Mouse (Mus musculus) embryonic facial prominence, embryonic 12.5 days (tissue): ENCODE data around the gene Rnf212. TPM values are rescaled to one million over a fixed set of nuclear protein-coding genes. Genes with fewer than 3 reads are reported as not detected.

Experiments
- ATAC-seq: fragments of 200-750 bp; cut with Nextera tagmentation; 2 replicates; pipeline ENCODE4 v1.8.0; 2017; ENCODE audit not compliant: insufficient number of reproducible peaks, insufficient read depth, low FRiP score, low TSS enrichment
- H3K27ac ChIP-seq: fragments of 300-500 bp; sonication (generic); 2 replicates; pipeline ENCODE4 v1.5.1; 2016; ENCODE audit warnings: mild to moderate bottlenecking
- H3K27me3 ChIP-seq: fragments of 300-500 bp; sonication (generic); 2 replicates; pipeline ENCODE4 v1.6.1; 2016; ENCODE audit warnings: mild to moderate bottlenecking, moderate library complexity
- H3K36me3 ChIP-seq: fragments of 300-500 bp; sonication (generic); 2 replicates; pipeline ENCODE4 v1.6.1; 2016; ENCODE audit warnings: mild to moderate bottlenecking
- H3K4me1 ChIP-seq: fragments of 300-500 bp; sonication (generic); 2 replicates; pipeline ENCODE4 v1.6.1; 2016
- H3K4me2 ChIP-seq: fragments of 300-500 bp; sonication (generic); replicated peaks from 2 replicates; pipeline ENCODE4 v1.6.1; 2016; ENCODE audit warnings: mild to moderate bottlenecking, moderate library complexity
- H3K4me3 ChIP-seq: fragments of 300-500 bp; sonication (generic); 2 replicates; pipeline ENCODE4 v1.5.1; 2016; ENCODE audit warnings: mild to moderate bottlenecking
- H3K9ac ChIP-seq: fragments of 300-500 bp; sonication (generic); 2 replicates; pipeline ENCODE4 v1.6.1; 2016; ENCODE audit warnings: mild to moderate bottlenecking, moderate library complexity
- H3K9me3 ChIP-seq: fragments of 300-500 bp; sonication (generic); 2 replicates; pipeline ENCODE4 v1.6.1; 2016; ENCODE audit warnings: mild to moderate bottlenecking, moderate library complexity
- WGBS: fragments of 180-500 bp; shearing (Covaris S2); methylation state at CpG from one replicate; pipeline ENCODE4 v1.1.7; 2016; 5-methylcytosine and 5-hydroxymethylcytosine counted together
- polyA plus RNA-seq: library from polyadenylated mRNA; unstranded; fragments of >200 nt; fragmentation: Nextera tagmentation; extraction: Ambion mirVana; gene quantifications from 2 replicates; pipeline ENCODE4 v1.2.1, GENCODE M21; 2016

Gene Rnf212
- polyA plus RNA-seq, 1 experiment from 2014 or later = 0.54 TPM

DNA sequence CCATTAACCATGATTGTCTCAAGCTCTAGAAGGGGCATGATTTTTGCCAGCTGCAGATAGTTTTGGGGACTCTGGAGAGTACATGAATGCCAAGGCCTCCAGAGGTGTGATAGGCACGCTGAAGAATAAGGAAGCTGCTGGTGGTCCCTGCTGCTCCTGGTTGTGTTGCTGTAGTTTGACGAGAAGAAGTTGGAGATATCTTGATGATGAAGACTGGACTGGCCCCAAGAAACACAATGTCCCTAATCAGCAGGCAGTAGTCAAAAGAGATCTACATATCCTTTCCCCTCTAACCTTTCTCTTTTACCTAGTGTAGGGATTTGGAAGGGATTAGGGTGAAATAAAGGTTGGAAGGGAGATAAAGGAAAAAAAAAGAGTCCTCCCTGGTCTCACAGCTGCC is 32.2 kb downstream of the Rnf212 start:
- H3K9me3 ChIP-seq = no peaks in the 10 kb centered on the region
- no peak overlapping the region for H3K4me2 ChIP-seq
- no peak overlapping the region for H3K4me3 ChIP-seq
- H3K4me1 ChIP-seq = no peaks in the 10 kb centered on the region
- ATAC-seq = no peak
- H3K27me3 ChIP-seq = no peaks in the 10 kb centered on the region
- no peaks in the 10 kb centered on the region for H3K36me3 ChIP-seq
- H3K9ac ChIP-seq = no peak overlapping the region
- 86% methylated on average over 2 of the region's 2 CpGs for WGBS
- no peak overlapping the region for H3K27ac ChIP-seq

- Histone ChIP-seq H3K27ac (no peak overlapping the region), H3K27me3 (no peaks in the 10 kb centered on the region), H3K4me2 (no peak overlapping the region), H3K9me3 (no peaks in the 10 kb centered on the region), H3K4me1 (no peaks in the 10 kb centered on the region), H3K36me3 (no peaks in the 10 kb centered on the region), H3K4me3 (no peak overlapping the region), H3K9ac (no peak overlapping the region)
- WGBS = 84% methylated on average over 2 of the region's 2 CpGs
- ATAC-seq = no peak
Measured at GRCm38 (mm10) chr5:108741844-108742243, 32.9 kb downstream of the Rnf212 start.

- no peaks in the 10 kb centered on the region for H3K36me3 ChIP-seq
- H3K9me3 ChIP-seq = no peaks in the 10 kb centered on the region
- H3K27ac ChIP-seq = no peak overlapping the region
- H3K4me1 ChIP-seq = no peaks in the 10 kb centered on the region
- WGBS = 71% methylated on average over 1 of the region's 1 CpGs
- no peaks in the 10 kb centered on the region for H3K27me3 ChIP-seq
- H3K9ac ChIP-seq = no peak overlapping the region
- no peak overlapping the region for H3K4me2 ChIP-seq
- no peak for ATAC-seq
- H3K4me3 ChIP-seq = no peak overlapping the region
Measured at GRCm38 (mm10) chr5:108727425-108727824, 47.4 kb downstream of the Rnf212 start.

GRCm38 (mm10) chr5:108726557-108727248 is 48.1 kb downstream of the Rnf212 start:
- WGBS = 17% methylated on average over 5 of the region's 5 CpGs
- Histone ChIP-seq H3K4me2 (no peak overlapping the region), H3K9me3 (no peaks in the 10 kb centered on the region), H3K27me3 (no peaks in the 10 kb centered on the region), H3K4me3 (no peak overlapping the region), H3K9ac (no peak overlapping the region), H3K4me1 (no peaks in the 10 kb centered on the region), H3K27ac (no peak overlapping the region), H3K36me3 (no peaks in the 10 kb centered on the region)
- ATAC-seq = 0 out of 2 replicates have a peak, but pooled peaks have one; percentile 80

DNA sequence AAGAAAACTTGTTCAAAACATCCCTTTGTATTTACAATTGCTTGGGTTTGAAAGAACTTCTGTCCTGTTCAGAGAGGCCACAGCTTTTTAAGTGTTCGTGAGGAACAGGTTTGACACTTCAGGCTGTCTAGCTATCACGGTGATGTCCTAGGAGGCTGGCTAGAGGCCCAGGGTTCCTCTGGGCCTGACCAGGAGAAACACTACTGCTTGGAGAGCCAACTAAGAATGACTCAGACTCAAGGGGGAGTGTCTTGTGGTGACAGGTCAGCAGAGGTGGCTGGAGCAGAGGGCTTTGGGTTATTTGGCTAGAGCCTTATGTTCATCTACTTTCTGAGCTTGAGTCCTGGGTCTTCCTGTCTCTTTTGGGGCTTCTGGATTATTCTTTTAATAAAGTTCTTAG is 50.8 kb downstream of the Rnf212 start:
- no peak for ATAC-seq
- Histone ChIP-seq H3K9ac (no peak overlapping the region), H3K27ac (no peak overlapping the region), H3K9me3 (no peaks in the 10 kb centered on the region), H3K4me2 (no peak overlapping the region), H3K4me1 (no peaks in the 10 kb centered on the region), H3K36me3 (no peaks in the 10 kb centered on the region), H3K27me3 (no peaks in the 10 kb centered on the region), H3K4me3 (no peak overlapping the region)
- 42% methylated on average over 2 of the region's 2 CpGs for WGBS

DNA sequence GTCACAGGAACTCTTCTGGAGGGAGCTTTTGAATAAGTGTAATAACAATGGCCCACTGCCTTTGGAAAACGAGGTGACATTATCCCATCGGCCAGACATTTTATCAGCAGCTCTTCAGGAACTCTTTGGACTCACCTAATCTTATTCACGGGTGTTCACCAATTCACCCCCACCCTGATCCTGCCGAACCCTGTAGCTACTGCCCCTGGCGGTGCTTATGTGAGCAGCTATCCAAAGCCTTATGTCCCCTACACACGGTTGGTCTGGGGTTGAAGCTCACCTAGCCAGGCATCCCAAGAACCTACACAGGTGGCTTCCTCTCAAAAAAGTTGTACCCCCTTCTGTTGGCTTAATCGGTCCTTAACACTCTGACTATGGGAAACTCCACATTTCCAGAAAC is 55.0 kb downstream of the Rnf212 start:
- no peaks in the 10 kb centered on the region for H3K9me3 ChIP-seq
- WGBS = 67% methylated on average over 7 of the region's 7 CpGs
- no peak overlapping the region for H3K27ac ChIP-seq
- no peaks in the 10 kb centered on the region for H3K27me3 ChIP-seq
- no peak for ATAC-seq
- H3K36me3 ChIP-seq = no peaks in the 10 kb centered on the region
- no peak overlapping the region for H3K4me2 ChIP-seq
- H3K4me1 ChIP-seq = peaks cover 12% of the 10 kb centered on the region; the same call in 1 of the 2 replicates
- H3K9ac ChIP-seq = no peak overlapping the region
- no peak overlapping the region for H3K4me3 ChIP-seq

- H3K4me2 ChIP-seq = no peak overlapping the region
- H3K36me3 ChIP-seq = no peaks in the 10 kb centered on the region
- H3K27me3 ChIP-seq = no peaks in the 10 kb centered on the region
- H3K4me1 ChIP-seq = peaks cover 12% of the 10 kb centered on the region; the same call in 1 of the 2 replicates
- H3K9ac ChIP-seq = no peak overlapping the region
- H3K4me3 ChIP-seq = no peak overlapping the region
- H3K27ac ChIP-seq = peak overlapping the region; percentile 55
- no peaks in the 10 kb centered on the region for H3K9me3 ChIP-seq
- WGBS = 28% methylated on average over 4 of the region's 4 CpGs
- ATAC-seq = no peak
Measured at GRCm38 (mm10) chr5:108718051-108718450, 56.7 kb downstream of the Rnf212 start.

DNA sequence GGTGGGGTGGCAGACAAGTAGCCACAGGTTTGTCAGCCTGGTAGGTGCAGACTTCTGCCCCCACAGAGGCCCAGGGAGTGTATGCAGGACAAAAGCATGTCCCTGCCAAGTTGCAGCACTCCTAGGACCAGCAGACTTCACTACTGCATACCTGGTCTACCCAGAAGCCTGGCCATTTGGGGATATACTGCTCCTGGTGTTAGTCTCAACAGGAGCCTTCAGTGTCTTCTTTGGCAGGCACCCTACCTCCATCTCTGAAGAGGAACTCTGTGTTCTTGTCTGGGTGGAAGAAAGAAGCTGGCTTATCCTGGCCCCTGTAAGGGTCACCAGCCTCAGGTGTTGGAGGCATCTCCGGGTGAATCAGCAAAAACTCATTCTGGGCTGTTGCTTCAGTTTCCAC is 58.8 kb downstream of the Rnf212 start:
- Histone ChIP-seq H3K4me3 (no peak overlapping the region), H3K9me3 (no peaks in the 10 kb centered on the region), H3K27ac (no peak overlapping the region), H3K36me3 (no peaks in the 10 kb centered on the region), H3K4me2 (no peak overlapping the region), H3K27me3 (no peaks in the 10 kb centered on the region), H3K4me1 (peaks cover 12% of the 10 kb centered on the region; the same call in 1 of the 2 replicates), H3K9ac (no peak overlapping the region)
- WGBS = 93% methylated on average over 1 of the region's 1 CpGs
- ATAC-seq = no peak

- 0 out of 2 replicates have a peak, but pooled peaks cover 3% of the 10 kb centered on the region for H3K36me3 ChIP-seq
Measured at GRCm38 (mm10) chr5:108714149-108714548, 60.6 kb downstream of the Rnf212 start.

GRCm38 (mm10) chr5:108713691-108714090 is 61.1 kb downstream of the Rnf212 start:
- ATAC-seq = no peak
- Histone ChIP-seq H3K4me1 (peaks cover 12% of the 10 kb centered on the region; the same call in 1 of the 2 replicates), H3K4me3 (no peak overlapping the region), H3K9ac (no peak overlapping the region), H3K27ac (no peak overlapping the region), H3K4me2 (no peak overlapping the region), H3K27me3 (no peaks in the 10 kb centered on the region), H3K9me3 (no peaks in the 10 kb centered on the region), H3K36me3 (0 out of 2 replicates have a peak, but pooled peaks cover 6% of the 10 kb centered on the region)

More at GRCm38 (mm10) chr5:108714149-108714548, 60.6 kb downstream of the Rnf212 start:
- Histone ChIP-seq H3K27ac (no peak overlapping the region), H3K4me2 (no peak overlapping the region), H3K9ac (no peak overlapping the region), H3K4me3 (no peak overlapping the region), H3K27me3 (no peaks in the 10 kb centered on the region), H3K9me3 (no peaks in the 10 kb centered on the region), H3K4me1 (peaks cover 12% of the 10 kb centered on the region; the same call in 1 of the 2 replicates)
- 43% methylated on average over 6 of the region's 6 CpGs for WGBS
- ATAC-seq = peak; percentile 10; the same call in 1 of the 2 replicates

- no peak overlapping the region for H3K27ac ChIP-seq
- no peak overlapping the region for H3K9ac ChIP-seq
- no peaks in the 10 kb centered on the region for H3K27me3 ChIP-seq
Measured at GRCm38 (mm10) chr5:108713096-108713495, 61.7 kb downstream of the Rnf212 start.

DNA sequence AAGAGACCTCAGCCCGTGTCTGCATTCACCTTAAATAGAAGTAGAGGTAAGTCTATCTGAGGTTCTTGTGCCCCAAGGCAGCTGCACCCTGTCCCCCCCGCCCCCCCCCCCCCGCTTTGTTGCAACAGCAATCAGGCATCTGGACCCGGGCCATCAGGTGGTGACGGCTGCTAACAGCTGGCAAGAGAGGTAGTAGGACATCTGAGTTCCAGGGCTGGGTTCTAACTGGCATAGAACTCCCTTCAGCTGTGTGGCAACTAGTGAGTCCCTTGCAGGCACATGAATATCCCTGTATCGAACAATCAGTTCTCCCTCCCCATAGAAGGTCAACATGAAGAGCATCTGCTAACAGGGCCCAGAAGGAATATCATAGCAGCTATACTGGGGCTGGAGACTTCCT is 62.8 kb downstream of the Rnf212 start:
- Histone ChIP-seq H3K27ac (no peak overlapping the region), H3K9me3 (no peaks in the 10 kb centered on the region), H3K4me1 (no peaks in the 10 kb centered on the region), H3K36me3 (peaks cover 19% of the 10 kb centered on the region), H3K4me3 (no peak overlapping the region), H3K4me2 (no peak overlapping the region), H3K27me3 (no peaks in the 10 kb centered on the region), H3K9ac (no peak overlapping the region)
- WGBS = 84% methylated on average over 6 of the region's 6 CpGs
- no peak for ATAC-seq

More at GRCm38 (mm10) chr5:108713096-108713495, 61.7 kb downstream of the Rnf212 start:
- H3K4me3 ChIP-seq = no peak overlapping the region
- peaks cover 12% of the 10 kb centered on the region; the same call in 1 of the 2 replicates for H3K36me3 ChIP-seq
- ATAC-seq = no peak
- H3K9me3 ChIP-seq = no peaks in the 10 kb centered on the region
- WGBS = 90% methylated on average over 2 of the region's 2 CpGs
- no peak overlapping the region for H3K4me2 ChIP-seq
- H3K4me1 ChIP-seq = peaks cover 7% of the 10 kb centered on the region; the same call in 1 of the 2 replicates
